Mouse (Mus musculus): ENCODE measurements around the gene Gabpb2.
A peak's percentile ranks its signal among the peaks of the same experiment; 100 is the strongest.

The Gabpb2 gene

GRCm38 (mm10) chr3:95217255-95218134 is at the start of gene Gabpb2:
TSS of gene Gabpb2 (minus strand) at chr3:95217916.
- DNase-seq, result peak; percentile 95

GRCm38 (mm10) chr3:95266052-95266451 is 48.3 kb upstream of the Gabpb2 start:
- DNase-seq, result no peak

GRCm38 (mm10) chr3:95264724-95265123 is 47.0 kb upstream of the Gabpb2 start:
- DNase-seq, result no peak

- DNase-seq, result peak; percentile 80
These were observed 45.5 kb upstream of the Gabpb2 start for GRCm38 (mm10) chr3:95263089-95263739.

GRCm38 (mm10) chr3:95261975-95262374 is 44.3 kb upstream of the Gabpb2 start:
- DNase-seq, result no peak

- DNase-seq, result no peak
These were observed 39.2 kb upstream of the Gabpb2 start for GRCm38 (mm10) chr3:95256931-95257330.

- DNase-seq, result no peak
These were observed 33.2 kb upstream of the Gabpb2 start, which contains the start of gene Bnipl for GRCm38 (mm10) chr3:95250783-95251424. TSS of gene Bnipl (minus strand) at chr3:95251193.

- no peak for DNase-seq
These were observed 32.6 kb upstream of the Gabpb2 start for GRCm38 (mm10) chr3:95250361-95250760.

GRCm38 (mm10) chr3:95247660-95248336 is 30.1 kb upstream of the Gabpb2 start:
- DNase-seq, result no peak

GRCm38 (mm10) chr3:95246465-95247231 is 28.9 kb upstream of the Gabpb2 start:
- no peak for DNase-seq

GRCm38 (mm10) chr3:95243086-95243485 is 25.4 kb upstream of the Gabpb2 start:
- DNase-seq, result no peak

GRCm38 (mm10) chr3:95241498-95241897 is 23.8 kb upstream of the Gabpb2 start, which contains the start of gene Gm128:
TSS of gene Gm128 (minus strand) at chr3:95241598.
- no peak for DNase-seq

GRCm38 (mm10) chr3:95240900-95241299 is 23.2 kb upstream of the Gabpb2 start:
- DNase-seq, result peak; percentile 35

- DNase-seq, result no peak
These were observed 22.3 kb upstream of the Gabpb2 start for GRCm38 (mm10) chr3:95239971-95240370.

- DNase-seq, result no peak
These were observed 21.3 kb upstream of the Gabpb2 start for GRCm38 (mm10) chr3:95239022-95239421.

GRCm38 (mm10) chr3:95237541-95238099 is 19.9 kb upstream of the Gabpb2 start:
- no peak for DNase-seq

GRCm38 (mm10) chr3:95235386-95236301 is 17.9 kb upstream of the Gabpb2 start:
- no peak for DNase-seq

GRCm38 (mm10) chr3:95233303-95233980 is 15.7 kb upstream of the Gabpb2 start:
- no peak for DNase-seq

- no peak for DNase-seq
These were observed 15.1 kb upstream of the Gabpb2 start for GRCm38 (mm10) chr3:95232771-95233170.

Data from embryo, embryonic 11 days (tissue).